Mouse (Mus musculus) forebrain, postnatal 0 days (tissue): ENCODE results near the gene Klhl24. TPM values are rescaled to one million over a fixed set of nuclear protein-coding genes. Genes with fewer than 3 reads are reported as not detected.
"Not testable (repeated sequence)": the region's sequence is repeated elsewhere in the genome, so short reads cannot be mapped to it uniquely, and the experiment has no call there.

Experiments used
- ATAC-seq: fragments of 200-750 bp; cut with Nextera tagmentation; 2 replicates; pipeline ENCODE4 v1.8.0; 2017; ENCODE audit warnings: mild to moderate bottlenecking, moderate library complexity
- DNase-seq: peaks from one replicate; pipeline ENCODE4 v3.0.0-alpha.2; 2015
- H3K27ac ChIP-seq: fragments of 300-500 bp; sonication (generic); 2 replicates; pipeline ENCODE4 v1.5.1; 2014; ENCODE audit warnings: low read depth, mild to moderate bottlenecking, antibody characterized with exemption, low read length, moderate library complexity, mixed read lengths
- H3K27me3 ChIP-seq: fragments of 300-500 bp; sonication (generic); 2 replicates; pipeline ENCODE4 v1.6.1; 2014; ENCODE audit warnings: mild to moderate bottlenecking, low read length, mixed read lengths; ENCODE audit not compliant: insufficient read depth
- H3K36me3 ChIP-seq: fragments of 300-500 bp; sonication (generic); 2 replicates; pipeline ENCODE4 v1.6.1; 2014; ENCODE audit warnings: mild to moderate bottlenecking, moderate library complexity; ENCODE audit not compliant: insufficient read depth
- H3K4me1 ChIP-seq: fragments of 300-500 bp; sonication (generic); 2 replicates; pipeline ENCODE4 v1.6.1; 2014; ENCODE audit warnings: antibody characterized with exemption; ENCODE audit not compliant: insufficient read depth
- H3K4me2 ChIP-seq: fragments of 300-500 bp; sonication (generic); 2 replicates; pipeline ENCODE4 v1.6.1; 2014; ENCODE audit warnings: low read depth, mild to moderate bottlenecking, moderate library complexity
- H3K4me3 ChIP-seq: fragments of 300-500 bp; sonication (generic); 2 replicates; pipeline ENCODE4 v1.5.1; 2014; ENCODE audit warnings: low read depth, low read length, mixed read lengths
- H3K9ac ChIP-seq: fragments of 300-500 bp; sonication (generic); 2 replicates; pipeline ENCODE4 v1.6.1; 2014; ENCODE audit warnings: mild to moderate bottlenecking
- H3K9me3 ChIP-seq: fragments of 300-500 bp; sonication (generic); 2 replicates; pipeline ENCODE4 v1.6.1; 2016; ENCODE audit warnings: low read length
- CTCF ChIP-seq: sonication (generic); IDR thresholded peaks from 2 replicates; pipeline ENCODE4 v1.5.1; 2016; ENCODE audit warnings: antibody characterized with exemption, control low read depth, low read depth
- WGBS: fragments of 180-500 bp; shearing (Covaris S2); extraction: QIAGEN DNeasy Blood & Tissue Kit; methylation state at CpG from one replicate; pipeline ENCODE4 v1.1.7; 2014; 5-methylcytosine and 5-hydroxymethylcytosine counted together
- polyA plus RNA-seq: library from polyadenylated mRNA; unstranded; fragments of >200 nt; fragmentation: Nextera tagmentation; extraction: Ambion mirVana; gene quantifications from 2 replicates; pipeline ENCODE4 v1.2.1, GENCODE M21; 2015
- total RNA-seq: library from RNA; depleted of rRNA; stranded (reverse); fragments of >200 nt; gene quantifications from 2 replicates; pipeline ENCODE4 v1.2.3, GENCODE M21; 2014

Gene Klhl24
- total and polyA plus RNA-seq, 2 experiments from 2014 or later: 43.1 to 130 TPM

DNA sequence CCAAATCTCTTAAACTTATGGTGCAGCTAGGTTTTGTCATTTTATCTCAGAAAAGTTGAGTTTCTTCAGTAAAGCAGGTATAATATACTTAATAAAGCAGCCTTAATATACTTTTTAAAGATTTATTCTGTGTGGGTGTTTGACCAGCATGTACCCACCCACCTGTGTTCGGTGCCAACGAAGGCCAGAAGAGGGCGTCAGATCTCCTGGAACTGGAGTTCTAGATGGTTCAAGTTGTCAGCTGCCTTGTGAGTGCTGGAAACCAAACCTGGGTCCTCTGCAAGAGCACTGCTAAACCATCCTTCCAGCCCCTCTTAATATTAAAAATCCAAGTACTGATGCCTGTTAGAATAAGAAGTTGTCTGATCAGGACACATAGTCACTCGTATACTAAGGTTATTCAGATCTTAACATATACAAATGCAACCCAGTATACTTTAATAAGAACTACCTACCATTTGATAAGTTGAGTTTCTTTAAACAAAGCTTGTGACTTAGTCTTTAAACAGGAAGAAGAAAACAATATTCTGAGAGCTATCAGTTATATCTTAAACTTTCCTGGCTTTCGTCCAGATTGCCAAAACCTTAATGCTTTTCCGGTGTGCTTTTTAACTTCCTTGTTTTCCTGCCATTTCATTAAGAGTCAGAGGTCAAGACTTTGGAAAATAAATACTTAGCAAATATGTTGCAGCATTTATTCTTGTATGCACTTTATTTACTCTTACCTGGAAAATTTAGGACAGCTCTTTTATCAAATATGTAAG lies 1.7 kb downstream of the Klhl24 start:
- no peaks in the 10 kb centered on the region for H3K27me3 ChIP-seq

DNA sequence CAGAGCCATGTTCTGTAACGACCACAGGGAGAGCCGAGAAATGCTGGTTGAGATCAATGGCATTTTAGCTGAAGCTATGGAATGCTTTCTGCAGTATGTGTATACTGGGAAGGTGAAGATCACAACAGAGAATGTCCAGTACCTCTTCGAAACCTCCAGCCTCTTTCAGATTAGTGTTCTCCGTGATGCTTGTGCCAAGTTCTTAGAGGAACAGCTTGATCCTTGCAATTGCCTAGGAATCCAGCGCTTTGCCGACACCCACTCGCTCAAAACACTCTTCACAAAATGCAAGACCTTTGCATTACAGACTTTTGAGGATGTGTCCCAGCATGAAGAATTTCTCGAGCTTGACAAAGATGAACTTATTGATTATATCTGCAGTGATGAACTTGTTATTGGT lies 9.7 kb downstream of the Klhl24 start:
- no peaks in the 10 kb centered on the region; the same call in 1 of the 2 replicates for H3K4me1 ChIP-seq
- H3K9me3 ChIP-seq: peaks cover 12% of the 10 kb centered on the region; the same call in 1 of the 2 replicates
- H3K4me3 ChIP-seq: no peak overlapping the region
- no peak overlapping the region for H3K27ac ChIP-seq
- DNase-seq (no peak), ATAC-seq (no peak)
- WGBS: 95% methylated on average over 8 of the region's 8 CpGs
- no peak for TF ChIP-seq CTCF
- no peak overlapping the region for H3K4me2 ChIP-seq
- H3K36me3 ChIP-seq: peaks cover 55% of the 10 kb centered on the region
- no peaks in the 10 kb centered on the region for H3K27me3 ChIP-seq
- H3K9ac ChIP-seq: no peak overlapping the region

More for the DNA sequence above, 1.7 kb downstream of the Klhl24 start:
- Histone ChIP-seq H3K36me3 (peaks cover 7% of the 10 kb centered on the region; the same call in 1 of the 2 replicates), H3K4me1 (no peaks in the 10 kb centered on the region), H3K27ac (no peak overlapping the region), H3K9ac (no peak overlapping the region), H3K4me2 (peak overlapping the region; percentile 64), H3K9me3 (peaks cover 12% of the 10 kb centered on the region; the same call in 1 of the 2 replicates), H3K4me3 (peak overlapping the region; percentile 77; the same call in 1 of the 2 replicates)
- ATAC-seq: no peak
- peak; percentile 21; the same call in 1 of the 2 replicates for TF ChIP-seq CTCF
- no peak for DNase-seq
- WGBS: 92% methylated on average over 6 of the region's 6 CpGs

DNA sequence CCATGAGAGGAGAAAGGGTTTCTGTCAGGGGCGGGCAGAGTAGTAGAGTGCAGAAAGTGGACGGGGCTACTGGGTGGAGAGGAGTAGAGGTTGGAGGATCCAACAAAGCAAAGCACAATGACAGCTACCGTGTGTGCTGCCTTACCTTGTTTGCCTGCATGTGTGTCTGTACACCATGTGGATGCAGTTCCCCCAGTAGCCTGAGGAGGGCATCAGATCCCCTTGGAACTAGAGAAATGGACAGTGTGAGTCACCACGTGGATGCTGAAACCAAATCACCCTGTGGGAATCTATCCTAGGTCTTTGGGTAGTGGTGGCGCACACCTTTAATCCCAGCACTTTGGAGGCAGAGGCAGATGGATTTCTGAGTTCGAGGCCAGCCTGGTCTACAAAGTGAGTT lies 11.6 kb downstream of the Klhl24 start:
- Histone ChIP-seq H3K27ac (no peak overlapping the region), H3K4me3 (no peak overlapping the region), H3K27me3 (no peaks in the 10 kb centered on the region), H3K4me2 (no peak overlapping the region), H3K36me3 (peaks cover 49% of the 10 kb centered on the region), H3K4me1 (no peaks in the 10 kb centered on the region; the same call in 1 of the 2 replicates), H3K9me3 (no peaks in the 10 kb centered on the region), H3K9ac (no peak overlapping the region)
- no peak for TF ChIP-seq CTCF
- DNase-seq (no peak), ATAC-seq (no peak)
- 96% methylated on average over 6 of the region's 6 CpGs for WGBS

DNA sequence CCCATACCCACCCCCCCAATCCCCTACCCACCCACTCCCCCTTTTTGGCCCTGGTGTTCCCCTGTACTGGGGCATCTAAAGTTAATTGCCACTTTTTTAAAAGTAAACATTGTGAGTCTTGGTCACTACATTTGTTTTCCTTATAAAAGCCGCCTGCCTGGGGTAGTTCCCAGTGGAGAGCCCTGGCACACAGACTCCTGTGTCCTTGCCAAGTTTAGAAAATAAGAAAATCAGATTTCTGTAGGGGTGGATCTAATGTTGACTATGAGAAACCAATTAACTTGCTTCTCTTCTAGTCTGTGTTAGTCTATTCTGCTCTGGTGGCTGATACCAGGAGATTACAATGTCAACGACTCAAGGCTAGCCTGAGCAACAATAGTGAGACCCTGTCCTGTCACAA lies 15.3 kb downstream of the Klhl24 start:
- Histone ChIP-seq H3K27me3 (no peaks in the 10 kb centered on the region), H3K4me2 (no peak overlapping the region), H3K9ac (no peak overlapping the region), H3K4me3 (no peak overlapping the region), H3K9me3 (no peaks in the 10 kb centered on the region), H3K36me3 (peaks cover 45% of the 10 kb centered on the region), H3K27ac (no peak overlapping the region), H3K4me1 (no peaks in the 10 kb centered on the region; the same call in 1 of the 2 replicates)
- TF ChIP-seq CTCF: no peak
- DNase-seq: no peak
- WGBS: 46% methylated on average over 2 of the region's 2 CpGs
- no peak for ATAC-seq

DNA sequence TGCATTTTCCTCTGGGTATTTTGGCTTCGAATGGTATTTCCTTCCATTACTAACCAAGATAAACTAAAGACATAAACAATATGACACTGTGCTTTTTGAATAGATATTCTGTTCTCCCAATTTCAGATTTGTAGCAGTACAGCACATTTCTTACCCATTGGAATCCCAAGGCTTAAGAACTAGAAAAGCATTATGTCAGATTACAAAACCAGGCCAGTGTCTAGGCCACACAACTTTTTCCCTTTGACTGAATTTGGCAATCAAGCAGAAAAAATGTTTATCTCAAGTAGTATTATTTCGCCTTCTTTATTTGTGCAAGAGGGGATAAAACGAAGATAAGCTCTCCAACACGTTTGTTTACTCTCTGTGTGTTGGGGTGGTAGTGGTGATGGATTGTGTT lies 18.7 kb downstream of the Klhl24 start:
- no peak overlapping the region for H3K9ac ChIP-seq
- no peaks in the 10 kb centered on the region for H3K4me1 ChIP-seq
- 74% methylated on average over 4 of the region's 4 CpGs for WGBS
- no peaks in the 10 kb centered on the region for H3K9me3 ChIP-seq
- H3K27me3 ChIP-seq: no peaks in the 10 kb centered on the region
- no peak overlapping the region for H3K4me2 ChIP-seq
- no peak overlapping the region for H3K27ac ChIP-seq
- no peak for TF ChIP-seq CTCF
- DNase-seq (no peak), ATAC-seq (no peak)
- H3K4me3 ChIP-seq: no peak overlapping the region
- peaks cover 30% of the 10 kb centered on the region for H3K36me3 ChIP-seq

DNA sequence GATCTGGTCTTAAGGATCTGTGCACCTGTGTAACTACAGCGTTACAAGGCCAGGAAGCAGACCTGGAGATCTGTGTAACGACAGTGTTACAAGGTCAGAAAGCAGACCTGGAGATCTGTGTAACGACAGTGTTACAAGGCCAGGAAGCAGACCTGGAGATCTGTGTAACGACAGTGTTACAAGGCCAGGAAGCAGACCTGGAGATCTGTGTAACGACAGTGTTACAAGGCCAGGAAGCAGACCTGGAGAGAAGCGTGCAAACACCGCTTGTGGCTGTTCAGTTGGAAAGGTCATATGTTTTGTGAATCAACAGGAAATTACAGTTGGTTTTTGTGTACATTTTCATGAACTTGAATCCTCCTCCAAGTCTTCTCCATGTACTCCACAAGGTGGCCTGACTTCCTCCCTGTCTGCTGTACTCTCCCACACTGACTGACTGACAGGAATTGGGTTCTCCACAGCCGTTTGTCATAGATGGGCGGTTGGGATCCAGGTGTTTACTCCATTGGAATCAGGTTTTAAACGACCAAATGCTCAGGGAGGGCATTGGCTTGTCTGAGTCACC lies 29.1 kb downstream of the Klhl24 start:
- H3K4me1 ChIP-seq, H3K9me3 ChIP-seq, H3K9ac ChIP-seq, H3K27ac ChIP-seq, H3K4me3 ChIP-seq, H3K4me2 ChIP-seq, ATAC-seq, H3K27me3 ChIP-seq, DNase-seq: not testable (repeated sequence)
- 85% methylated on average over 10 of the region's 10 CpGs for WGBS
- peaks cover 36% of the 10 kb centered on the region for H3K36me3 ChIP-seq

DNA sequence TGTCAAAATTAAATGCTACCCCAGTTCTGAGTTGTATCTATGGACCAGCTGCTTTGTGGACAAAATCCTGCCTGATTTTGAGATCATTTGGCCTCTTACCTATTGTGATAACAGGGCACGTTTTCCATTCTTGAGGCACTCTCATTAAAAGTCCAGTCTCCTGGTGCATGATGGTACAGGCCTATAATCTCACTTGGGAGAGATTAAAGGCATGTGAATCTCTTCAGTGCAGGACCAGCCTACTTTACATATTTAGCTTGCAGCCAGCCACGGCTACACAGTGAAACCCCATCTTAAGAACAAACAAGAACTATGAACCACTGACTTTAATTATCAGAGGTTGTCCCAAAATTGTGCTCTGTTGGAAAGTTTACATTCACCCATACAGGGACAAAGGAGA lies 33.1 kb downstream of the Klhl24 start:
- DNase-seq (no peak), ATAC-seq (no peak)
- no peak overlapping the region for H3K4me2 ChIP-seq
- no peaks in the 10 kb centered on the region for H3K27me3 ChIP-seq
- H3K9me3 ChIP-seq: no peaks in the 10 kb centered on the region
- no peak overlapping the region for H3K4me3 ChIP-seq
- H3K36me3 ChIP-seq: peaks cover 11% of the 10 kb centered on the region; the same call in 1 of the 2 replicates
- no peak overlapping the region for H3K27ac ChIP-seq
- H3K4me1 ChIP-seq: no peaks in the 10 kb centered on the region
- TF ChIP-seq CTCF: no peak
- 44% methylated on average over 2 of the region's 2 CpGs for WGBS
- no peak overlapping the region for H3K9ac ChIP-seq
